ENCODE assay signal across 8 mouse cellular contexts in the genomic region with DNA sequence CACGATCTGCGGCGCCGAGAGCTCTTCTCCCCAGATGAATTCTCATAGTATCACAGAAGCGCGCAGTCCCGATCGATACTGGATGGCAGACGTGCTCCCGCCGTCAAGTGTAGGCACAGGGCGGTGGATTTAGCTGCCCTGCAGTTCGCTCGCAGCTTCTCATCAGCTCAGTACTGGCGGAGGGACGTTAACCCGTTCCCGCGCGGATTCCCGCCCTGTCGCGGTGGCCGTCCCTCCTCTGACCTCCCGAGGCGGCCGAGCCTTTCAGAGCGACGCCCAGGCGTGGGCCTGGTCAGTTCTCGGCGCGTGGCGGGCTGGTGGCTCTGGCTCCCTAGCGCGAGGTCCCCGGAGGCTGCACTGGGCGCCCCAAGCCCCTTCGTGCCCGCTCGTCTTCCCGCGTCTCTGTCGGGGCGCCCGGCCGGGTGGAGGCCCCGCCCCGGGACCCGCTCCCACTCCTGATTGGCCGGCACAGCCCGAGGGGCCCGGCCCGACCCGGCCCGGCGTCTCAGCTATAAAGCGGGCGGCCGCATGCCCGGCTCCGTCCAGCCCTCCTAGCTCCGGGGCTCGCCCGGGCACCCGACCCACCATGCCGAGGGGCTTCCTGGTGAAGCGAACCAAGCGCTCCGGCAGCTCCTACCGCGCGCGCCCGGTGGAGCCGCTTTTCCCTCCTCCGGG. TPM values are rescaled to one million over a fixed set of nuclear protein-coding genes. Genes with fewer than 3 reads are reported as not detected.
DNase-seq lines count a peak whose midpoint lies in the region; ATAC-seq lines count a peak whose summit lies in the region.

TSS of gene Insm2 (plus strand) at position 541 of the 675 bp plus-strand sequence.

- peaks cover 86% of the 10 kb centered on the region for H3K27me3 ChIP-seq in forebrain, embryonic 10.5 days (ENCODE audit: poor library complexity, severe bottlenecking)
- peaks cover 46% of the 10 kb centered on the region for H3K27me3 ChIP-seq in neural tube, embryonic 14.5 days (ENCODE audit: control insufficient read depth, insufficient read depth, low read length)

- DNase-seq in heart, adult 11 months, result peak; percentile 80
- no peak for DNase-seq in heart, postnatal 36 days
- DNase-seq in right cerebral cortex, postnatal 14 days, result peak; percentile 18
- DNase-seq in right cerebral cortex, adult 18-20 months, result no peak
- DNase-seq in forebrain, embryonic 10.5 days (ENCODE audit: extremely low spot score, low spot score), result peak; percentile 43
- DNase-seq in kidney, postnatal 4 days, result peak; percentile 16 to 22
- DNase-seq in spleen, adult 12 weeks (ENCODE audit: low spot score), result no peak

- H3K36me3 ChIP-seq in forebrain, embryonic 10.5 days (replicated peaks), result no peaks in the 10 kb centered on the region
- H3K36me3 ChIP-seq in neural tube, embryonic 14.5 days (ENCODE audit: control insufficient read depth, insufficient read depth, low read length), result no peaks in the 10 kb centered on the region

- peak within 1 kb of the TSS; percentile 97 for H3K4me2 ChIP-seq in neural tube, embryonic 14.5 days (ENCODE audit: low read depth, low read length)

- under 1% methylated on average over 77 of the region's 77 CpGs for WGBS in forebrain, embryonic 10.5 days
- whole genome bisulfite sequencing in neural tube, embryonic 14.5 days, result under 1% methylated on average over 76 of the region's 77 CpGs

- H3K4me3 ChIP-seq in forebrain, embryonic 10.5 days, result peak within 1 kb of the TSS; percentile 59
- H3K4me3 ChIP-seq in neural tube, embryonic 14.5 days (ENCODE audit: low read depth, low read length), result peak within 1 kb of the TSS; percentile 47

- peak within 1 kb of the TSS; percentile 53; the same call in 1 of the 2 replicates for H3K27ac ChIP-seq in forebrain, embryonic 10.5 days
- no peak within 1 kb of the TSS for H3K27ac ChIP-seq in neural tube, embryonic 14.5 days (ENCODE audit: low read depth, low read length)

- peaks cover 27% of the 10 kb centered on the region for H3K4me1 ChIP-seq in forebrain, embryonic 10.5 days
- peaks cover 13% of the 10 kb centered on the region; the same call in 1 of the 2 replicates for H3K4me1 ChIP-seq in neural tube, embryonic 14.5 days (ENCODE audit: control insufficient read depth, insufficient read depth, low read length)

- intact Hi-C loops in heart, postnatal 36 days (cut with DNase I), result no loop called here

- peak; percentile 81 for ATAC-seq in neural tube, embryonic 14.5 days (ENCODE audit: low read depth)

- H3K9me3 ChIP-seq in forebrain, embryonic 10.5 days, result no peaks in the 10 kb centered on the region
- H3K9me3 ChIP-seq in neural tube, embryonic 14.5 days (ENCODE audit: control insufficient read depth, low read length), result no peaks in the 10 kb centered on the region

- peak within 1 kb of the TSS; percentile 32 for H3K9ac ChIP-seq in neural tube, embryonic 14.5 days (replicated peaks; ENCODE audit: low read depth, low read length)

RNA-seq across cellular contexts. Expression of gene Insm2, which starts in this region (rescaled TPM):
- not detected for total RNA-seq in heart, postnatal 36 days (2021)
- 0.30 and 0.38 TPM in 2 replicates for polyA plus RNA-seq in forebrain, embryonic 10.5 days (2016; fragmentation: Nextera tagmentation; extraction: Ambion mirVana)
- polyA plus RNA-seq in neural tube, embryonic 14.5 days (2014; fragmentation: Nextera tagmentation; extraction: Ambion mirVana), result 0.24 and 1.2 TPM in 2 replicates

Comparison
In these comparisons a context has a peak if more than half of its experiments do, and no peak if none do; other contexts are left out.
1. DNase-seq: peak in heart, adult 11 months (single experiment), right cerebral cortex, postnatal 14 days (single experiment) and kidney, postnatal 4 days (2 of 2); none in heart, postnatal 36 days (0 of 2), right cerebral cortex, adult 18-20 months (single experiment) and spleen, adult 12 weeks (single experiment).
2. Peak in DNase-seq, H3K4me3 ChIP-seq and H3K27ac ChIP-seq in forebrain, embryonic 10.5 days; RNA of the gene not detected or under 1 TPM.